Mouse (Mus musculus) left cerebral cortex, adult 8-10 months (tissue): ENCODE results near the gene Arhgap23. TPM values are rescaled to one million over a fixed set of nuclear protein-coding genes. Genes with fewer than 3 reads are reported as not detected.

Source experiments
- DNase-seq, 2 experiments: peaks; one replicate each; pipeline ENCODE4 v3.0.0; 2022; ENCODE audit warnings: low spot score in 2 of 2
- total RNA-seq, 4 experiments: library from RNA; stranded (reverse); gene quantifications; 2 replicates each; pipeline ENCODE4 v1.2.4; 2022

Gene Arhgap23
- total RNA-seq, 4 experiments from 2014 or later = 72.5 to 74.5 (median 73.4) TPM

GRCm38 (mm10) chr11:97406094-97406951, 9.0 kb upstream of the Arhgap23 start:
- DNase-seq = no peak

GRCm38 (mm10) chr11:97407456-97407855, 7.9 kb upstream of the Arhgap23 start:
- no peak for DNase-seq

- no peak for DNase-seq
Observed at GRCm38 (mm10) chr11:97408171-97408570, 7.2 kb upstream of the Arhgap23 start.

- no peak for DNase-seq
Observed at GRCm38 (mm10) chr11:97410958-97411357, 4.4 kb upstream of the Arhgap23 start.

GRCm38 (mm10) chr11:97412117-97412516, 3.2 kb upstream of the Arhgap23 start:
- DNase-seq = no peak

GRCm38 (mm10) chr11:97412808-97413347, 2.5 kb upstream of the Arhgap23 start:
- DNase-seq = no peak

- peak in 1 of 2 experiments; percentile 70 for DNase-seq
Observed at GRCm38 (mm10) chr11:97415712-97416636, 641 bp downstream of the Arhgap23 start.

- DNase-seq = no peak
Observed at GRCm38 (mm10) chr11:97416637-97417035, 1.3 kb downstream of the Arhgap23 start.

- DNase-seq = no peak
Observed at GRCm38 (mm10) chr11:97418834-97419539, 3.7 kb downstream of the Arhgap23 start.

GRCm38 (mm10) chr11:97419540-97419900, 4.2 kb downstream of the Arhgap23 start:
- DNase-seq = no peak

GRCm38 (mm10) chr11:97422507-97422906, 7.2 kb downstream of the Arhgap23 start:
- DNase-seq = no peak

GRCm38 (mm10) chr11:97424092-97424692, 8.9 kb downstream of the Arhgap23 start:
- DNase-seq = no peak

- DNase-seq = no peak
Observed at GRCm38 (mm10) chr11:97424802-97425201, 9.5 kb downstream of the Arhgap23 start.

GRCm38 (mm10) chr11:97427794-97428725, 12.7 kb downstream of the Arhgap23 start:
- DNase-seq = no peak

- no peak for DNase-seq
Observed at GRCm38 (mm10) chr11:97428726-97429077, 13.4 kb downstream of the Arhgap23 start.

GRCm38 (mm10) chr11:97429615-97430014, 14.3 kb downstream of the Arhgap23 start:
- no peak for DNase-seq

GRCm38 (mm10) chr11:97432015-97432414, 16.7 kb downstream of the Arhgap23 start:
- DNase-seq = no peak

GRCm38 (mm10) chr11:97432983-97433539, 17.7 kb downstream of the Arhgap23 start:
- no peak for DNase-seq

- DNase-seq = no peak
Observed at GRCm38 (mm10) chr11:97434121-97434520, 18.8 kb downstream of the Arhgap23 start.
